Mouse (Mus musculus): ENCODE measurements around the gene Btn2a2.

The Btn2a2 gene

GRCm38 (mm10) chr13:23521703-23522102, 33.0 kb upstream of the Btn2a2 start:
- DNase-seq (ENCODE audit: low read depth, low spot score), result no peak

GRCm38 (mm10) chr13:23519416-23519815, 30.8 kb upstream of the Btn2a2 start:
- no peak for DNase-seq (ENCODE audit: low read depth, low spot score)

- peak; percentile 74 for DNase-seq (ENCODE audit: low read depth, low spot score)
Measured at GRCm38 (mm10) chr13:23518885-23519284, 30.2 kb upstream of the Btn2a2 start.

- DNase-seq (ENCODE audit: low read depth, low spot score), result no peak
Measured at GRCm38 (mm10) chr13:23518295-23518603, 29.6 kb upstream of the Btn2a2 start.

- no peak for DNase-seq (ENCODE audit: low read depth, low spot score)
Measured at GRCm38 (mm10) chr13:23517603-23518294, 29.1 kb upstream of the Btn2a2 start.

- peak; percentile 74 for DNase-seq (ENCODE audit: low read depth, low spot score)
Measured at GRCm38 (mm10) chr13:23516822-23517602, 28.4 kb upstream of the Btn2a2 start.

GRCm38 (mm10) chr13:23515826-23516620, 27.4 kb upstream of the Btn2a2 start:
- no peak for DNase-seq (ENCODE audit: low read depth, low spot score)

- no peak for DNase-seq (ENCODE audit: low read depth, low spot score)
Measured at GRCm38 (mm10) chr13:23515281-23515680, 26.6 kb upstream of the Btn2a2 start.

- DNase-seq (ENCODE audit: low read depth, low spot score), result no peak
Measured at GRCm38 (mm10) chr13:23513517-23513916, 24.9 kb upstream of the Btn2a2 start.

- DNase-seq (ENCODE audit: low read depth, low spot score), result no peak
Measured at GRCm38 (mm10) chr13:23510127-23510526, 21.5 kb upstream of the Btn2a2 start.

GRCm38 (mm10) chr13:23506819-23507515, 18.3 kb upstream of the Btn2a2 start:
- DNase-seq (ENCODE audit: low read depth, low spot score), result no peak

GRCm38 (mm10) chr13:23506351-23506750, 17.7 kb upstream of the Btn2a2 start:
- DNase-seq (ENCODE audit: low read depth, low spot score), result no peak

- DNase-seq (ENCODE audit: low read depth, low spot score), result no peak
Measured at GRCm38 (mm10) chr13:23505662-23506345, 17.1 kb upstream of the Btn2a2 start.

- DNase-seq (ENCODE audit: low read depth, low spot score), result no peak
Measured at GRCm38 (mm10) chr13:23503797-23504196, 15.1 kb upstream of the Btn2a2 start.

- DNase-seq (ENCODE audit: low read depth, low spot score), result no peak
Measured at GRCm38 (mm10) chr13:23502916-23503315, 14.3 kb upstream of the Btn2a2 start.

- DNase-seq (ENCODE audit: low read depth, low spot score), result no peak
Measured at GRCm38 (mm10) chr13:23502031-23502567, 13.4 kb upstream of the Btn2a2 start.

- DNase-seq (ENCODE audit: low read depth, low spot score), result no peak
Measured at GRCm38 (mm10) chr13:23501511-23501910, 12.9 kb upstream of the Btn2a2 start.

- no peak for DNase-seq (ENCODE audit: low read depth, low spot score)
Measured at GRCm38 (mm10) chr13:23500424-23501200, 12.0 kb upstream of the Btn2a2 start.

GRCm38 (mm10) chr13:23499943-23500342, 11.3 kb upstream of the Btn2a2 start:
- no peak for DNase-seq (ENCODE audit: low read depth, low spot score)

- no peak for DNase-seq (ENCODE audit: low read depth, low spot score)
Measured at GRCm38 (mm10) chr13:23498653-23499052, 10.0 kb upstream of the Btn2a2 start.

Data from retina, postnatal 7 days (tissue).